Mouse (Mus musculus): Measurements from ENCODE around the gene Rpl10a. TPM values are rescaled to one million over a fixed set of nuclear protein-coding genes. Genes with fewer than 3 reads are reported as not detected.
"Not testable (repeated sequence)": the region's sequence is repeated elsewhere in the genome, so short reads cannot be mapped to it uniquely, and the experiment has no call there.

Gene Rpl10a
- polyA plus RNA-seq, 1 experiment = 1,141 TPM

- no peak for TF ChIP-seq CTCF (IDR thresholded peaks at IDR 0.05; ENCODE audit: control insufficient read depth, insufficient read depth, low read length)
- no peak for TF ChIP-seq POLR2A (IDR thresholded peaks at IDR 0.05; ENCODE audit: borderline replicate concordance, control insufficient read depth, low read depth, low read length)
- WGBS = under 1% methylated on average over 65 of the region's 73 CpGs
- peak within 1 kb of the TSS; percentile 54 for H3K4me3 ChIP-seq (replicated peaks; ENCODE audit: control insufficient read depth, low read depth, low read length)
- peak within 1 kb of the TSS; percentile 39; the same call in 1 of the 2 replicates for H3K27ac ChIP-seq (ENCODE audit: control insufficient read depth, insufficient read depth, low read depth, low read length, poor library complexity)
- H3K4me1 ChIP-seq (ENCODE audit: control insufficient read depth, insufficient read depth, low read length) = no peaks in the 10 kb centered on the region
Observed at GRCm38 (mm10) chr17:28350466-28351352, 22.4 kb downstream of the Rpl10a start, which contains the start of gene Tead3. Tead3 (minus strand) TSS chr17:28350817.

- no peak overlapping the region for H3K27ac ChIP-seq (ENCODE audit: control insufficient read depth, insufficient read depth, low read depth, low read length, poor library complexity)
Observed at GRCm38 (mm10) chr17:28351353-28351890, 23.2 kb downstream of the Rpl10a start.

GRCm38 (mm10) chr17:28352018-28352417 lies 23.7 kb downstream of the Rpl10a start:
- Histone ChIP-seq H3K27ac (ENCODE audit: control insufficient read depth, insufficient read depth, low read depth, low read length, poor library complexity) (no peak overlapping the region), H3K4me3 (replicated peaks; ENCODE audit: control insufficient read depth, low read depth, low read length) (no peak overlapping the region), H3K4me1 (ENCODE audit: control insufficient read depth, insufficient read depth, low read length) (no peaks in the 10 kb centered on the region)
- no peak for TF ChIP-seq POLR2A (IDR thresholded peaks at IDR 0.05; ENCODE audit: borderline replicate concordance, control insufficient read depth, low read depth, low read length)
- no peak for TF ChIP-seq CTCF (IDR thresholded peaks at IDR 0.05; ENCODE audit: control insufficient read depth, insufficient read depth, low read length)
- WGBS = 50% methylated on average over 11 of the region's 11 CpGs

More at GRCm38 (mm10) chr17:28351353-28351890, 23.2 kb downstream of the Rpl10a start:
- Histone ChIP-seq H3K4me1 (ENCODE audit: control insufficient read depth, insufficient read depth, low read length) (no peaks in the 10 kb centered on the region), H3K4me3 (replicated peaks; ENCODE audit: control insufficient read depth, low read depth, low read length) (no peak overlapping the region)
- TF ChIP-seq POLR2A (IDR thresholded peaks at IDR 0.05; ENCODE audit: borderline replicate concordance, control insufficient read depth, low read depth, low read length) = no peak
- no peak for TF ChIP-seq CTCF (IDR thresholded peaks at IDR 0.05; ENCODE audit: control insufficient read depth, insufficient read depth, low read length)
- 3% methylated on average over 29 of the region's 29 CpGs for WGBS

GRCm38 (mm10) chr17:28355871-28356270 lies 27.6 kb downstream of the Rpl10a start:
- 88% methylated on average over 12 of the region's 12 CpGs for WGBS
- Histone ChIP-seq H3K27ac (ENCODE audit: control insufficient read depth, insufficient read depth, low read depth, low read length, poor library complexity) (no peak overlapping the region), H3K4me3 (replicated peaks; ENCODE audit: control insufficient read depth, low read depth, low read length) (no peak overlapping the region), H3K4me1 (ENCODE audit: control insufficient read depth, insufficient read depth, low read length) (no peaks in the 10 kb centered on the region)
- TF ChIP-seq POLR2A (IDR thresholded peaks at IDR 0.05; ENCODE audit: borderline replicate concordance, control insufficient read depth, low read depth, low read length) (no peak), CTCF (IDR thresholded peaks at IDR 0.05; ENCODE audit: control insufficient read depth, insufficient read depth, low read length) (no peak)

GRCm38 (mm10) chr17:28358576-28359261 lies 30.4 kb downstream of the Rpl10a start:
- not testable (repeated sequence) for H3K4me3 ChIP-seq (replicated peaks; ENCODE audit: control insufficient read depth, low read depth, low read length); H3K4me1 ChIP-seq (ENCODE audit: control insufficient read depth, insufficient read depth, low read length)
- WGBS = 54% methylated on average over 24 of the region's 24 CpGs

GRCm38 (mm10) chr17:28360531-28361277 lies 32.4 kb downstream of the Rpl10a start:
- TF ChIP-seq CTCF (IDR thresholded peaks at IDR 0.05; ENCODE audit: control insufficient read depth, insufficient read depth, low read length) (no peak), POLR2A (IDR thresholded peaks at IDR 0.05; ENCODE audit: borderline replicate concordance, control insufficient read depth, low read depth, low read length) (no peak)
- 73% methylated on average over 9 of the region's 9 CpGs for WGBS
- no peak overlapping the region for H3K27ac ChIP-seq (ENCODE audit: control insufficient read depth, insufficient read depth, low read depth, low read length, poor library complexity)
- H3K4me1 ChIP-seq (ENCODE audit: control insufficient read depth, insufficient read depth, low read length) = no peaks in the 10 kb centered on the region
- no peak overlapping the region for H3K4me3 ChIP-seq (replicated peaks; ENCODE audit: control insufficient read depth, low read depth, low read length)

More at GRCm38 (mm10) chr17:28358576-28359261, 30.4 kb downstream of the Rpl10a start:
- not testable (repeated sequence) for H3K27ac ChIP-seq (ENCODE audit: control insufficient read depth, insufficient read depth, low read depth, low read length, poor library complexity)

- TF ChIP-seq CTCF (IDR thresholded peaks at IDR 0.05; ENCODE audit: control insufficient read depth, insufficient read depth, low read length) (no peak), POLR2A (IDR thresholded peaks at IDR 0.05; ENCODE audit: borderline replicate concordance, control insufficient read depth, low read depth, low read length) (no peak)
- 36% methylated on average over 11 of the region's 11 CpGs for WGBS
- Histone ChIP-seq H3K27ac (ENCODE audit: control insufficient read depth, insufficient read depth, low read depth, low read length, poor library complexity) (no peak overlapping the region), H3K4me1 (ENCODE audit: control insufficient read depth, insufficient read depth, low read length) (no peaks in the 10 kb centered on the region), H3K4me3 (replicated peaks; ENCODE audit: control insufficient read depth, low read depth, low read length) (no peak overlapping the region)
Observed at GRCm38 (mm10) chr17:28361921-28362652, 33.8 kb downstream of the Rpl10a start.
